Mouse (Mus musculus): Measurements from ENCODE around the gene Ric3.
"Not testable (repeated sequence)": the region's sequence is repeated elsewhere in the genome, so short reads cannot be mapped to it uniquely, and the experiment has no call there.

The Ric3 gene

GRCm38 (mm10) chr7:109083113-109083812 is at the start of gene Ric3:
TSS of gene Ric3 (minus strand) at chr7:109083331.
- DNase-seq (ENCODE audit: low spot score in 2 of 2), result peak; percentile 81

GRCm38 (mm10) chr7:109131565-109131964 is 48.4 kb upstream of the Ric3 start:
- DNase-seq (ENCODE audit: low spot score in 2 of 2), result no peak

- no peak for DNase-seq (ENCODE audit: low spot score in 2 of 2)
These were observed 47.0 kb upstream of the Ric3 start for GRCm38 (mm10) chr7:109129946-109130686.

- DNase-seq (ENCODE audit: low spot score in 2 of 2), result no peak
These were observed 46.3 kb upstream of the Ric3 start for GRCm38 (mm10) chr7:109129442-109129841.

- no peak for DNase-seq (ENCODE audit: low spot score in 2 of 2)
These were observed 32.8 kb upstream of the Ric3 start for GRCm38 (mm10) chr7:109115929-109116328.

- DNase-seq (ENCODE audit: low spot score in 2 of 2), result not testable (repeated sequence)
These were observed 32.4 kb upstream of the Ric3 start for GRCm38 (mm10) chr7:109115488-109115887.

GRCm38 (mm10) chr7:109114950-109115349 is 31.8 kb upstream of the Ric3 start:
- no peak for DNase-seq (ENCODE audit: low spot score in 2 of 2)

- peak; percentile 20 to 48 for DNase-seq (ENCODE audit: low spot score in 2 of 2)
These were observed 27.9 kb upstream of the Ric3 start for GRCm38 (mm10) chr7:109111000-109111399.

- DNase-seq (ENCODE audit: low spot score in 2 of 2), result no peak
These were observed 21.8 kb upstream of the Ric3 start for GRCm38 (mm10) chr7:109104894-109105293.

GRCm38 (mm10) chr7:109101167-109101566 is 18.0 kb upstream of the Ric3 start:
- no peak for DNase-seq (ENCODE audit: low spot score in 2 of 2)

GRCm38 (mm10) chr7:109098145-109099018 is 15.3 kb upstream of the Ric3 start:
- peak in 1 of 2 experiments; percentile 22 for DNase-seq (ENCODE audit: low spot score in 2 of 2)

- no peak for DNase-seq (ENCODE audit: low spot score in 2 of 2)
These were observed 14.1 kb upstream of the Ric3 start for GRCm38 (mm10) chr7:109097203-109097602.

- DNase-seq (ENCODE audit: low spot score in 2 of 2), result no peak
These were observed 13.5 kb upstream of the Ric3 start for GRCm38 (mm10) chr7:109096618-109097017.

GRCm38 (mm10) chr7:109094294-109094693 is 11.2 kb upstream of the Ric3 start:
- no peak for DNase-seq (ENCODE audit: low spot score in 2 of 2)

GRCm38 (mm10) chr7:109091316-109091715 is 8.2 kb upstream of the Ric3 start:
- not testable (repeated sequence) for DNase-seq (ENCODE audit: low spot score in 2 of 2)

GRCm38 (mm10) chr7:109086946-109087345 is 3.8 kb upstream of the Ric3 start:
- no peak for DNase-seq (ENCODE audit: low spot score in 2 of 2)

GRCm38 (mm10) chr7:109083813-109084184 is 668 bp upstream of the Ric3 start:
- DNase-seq (ENCODE audit: low spot score in 2 of 2), result no peak

- no peak for DNase-seq (ENCODE audit: low spot score in 2 of 2)
These were observed 640 bp downstream of the Ric3 start for GRCm38 (mm10) chr7:109082269-109083112.

- no peak for DNase-seq (ENCODE audit: low spot score in 2 of 2)
These were observed 10.8 kb downstream of the Ric3 start for GRCm38 (mm10) chr7:109072326-109072725.

GRCm38 (mm10) chr7:109069641-109070040 is 13.5 kb downstream of the Ric3 start:
- DNase-seq (ENCODE audit: low spot score in 2 of 2), result no peak

- no peak for DNase-seq (ENCODE audit: low spot score in 2 of 2)
These were observed 23.6 kb downstream of the Ric3 start for GRCm38 (mm10) chr7:109059536-109059935.
